Mouse (Mus musculus): ENCODE measurements at regions not wholly inside any gene's neighbourhood (a gene's known extent, or its start where the extent isn't known, plus 50 kb on each side); places are given as distances from the start of the nearest gene placed in this dataset.
"Not testable (repeated sequence)": the region's sequence is repeated elsewhere in the genome, so short reads cannot be mapped to it uniquely, and the experiment has no call there.

- no peak for DNase-seq (ENCODE audit: low read depth)
Measured at GRCm38 (mm10) chr13:28840142-28840541, 113.4 kb downstream of the Sox4 start.

GRCm38 (mm10) chr13:28839084-28839483, 114.4 kb downstream of the Sox4 start:
- DNase-seq (ENCODE audit: low read depth) = peak; percentile 35

- DNase-seq (ENCODE audit: low read depth) = no peak
Measured at GRCm38 (mm10) chr13:28838216-28838615, 115.3 kb downstream of the Sox4 start.

DNA sequence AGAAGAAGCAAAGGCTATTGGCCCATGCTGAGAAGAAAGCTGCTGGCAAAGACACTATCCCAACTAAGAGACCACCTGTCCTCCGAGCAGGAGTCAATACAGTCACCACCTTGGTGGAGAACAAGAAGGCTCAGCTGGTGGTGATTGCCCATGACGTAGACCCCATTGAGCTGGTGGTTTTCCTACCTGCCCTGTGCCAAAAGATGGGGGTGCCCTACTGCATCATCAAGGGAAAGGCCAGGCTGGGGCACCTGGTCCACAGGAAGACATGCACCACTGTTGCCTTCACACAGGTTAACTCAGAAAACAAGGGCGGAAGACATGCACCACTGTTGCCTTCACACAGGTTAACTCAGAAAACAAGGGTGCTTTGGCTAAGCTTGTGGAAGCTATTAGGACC, 116.3 kb downstream of the Sox4 start:
- DNase-seq (ENCODE audit: low read depth) = not testable (repeated sequence)

DNA sequence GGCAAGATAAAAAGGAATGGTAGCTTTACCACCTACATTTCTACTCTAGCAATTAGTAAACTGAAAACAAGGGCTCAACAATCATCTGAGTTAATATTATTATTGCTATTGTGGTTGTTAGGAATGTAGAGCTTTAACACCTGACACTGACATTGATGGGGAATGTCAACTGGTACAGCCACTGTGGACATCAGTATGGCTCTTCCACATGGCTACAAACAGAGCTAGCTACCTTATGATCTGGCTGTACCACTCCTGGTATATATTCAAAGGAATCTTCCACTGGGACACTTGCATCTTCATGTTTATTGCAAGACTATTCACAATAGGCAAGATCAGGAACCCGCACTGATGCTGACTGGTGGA, 119.8 kb downstream of the Sox4 start:
- no peak for DNase-seq (ENCODE audit: low read depth)

DNA sequence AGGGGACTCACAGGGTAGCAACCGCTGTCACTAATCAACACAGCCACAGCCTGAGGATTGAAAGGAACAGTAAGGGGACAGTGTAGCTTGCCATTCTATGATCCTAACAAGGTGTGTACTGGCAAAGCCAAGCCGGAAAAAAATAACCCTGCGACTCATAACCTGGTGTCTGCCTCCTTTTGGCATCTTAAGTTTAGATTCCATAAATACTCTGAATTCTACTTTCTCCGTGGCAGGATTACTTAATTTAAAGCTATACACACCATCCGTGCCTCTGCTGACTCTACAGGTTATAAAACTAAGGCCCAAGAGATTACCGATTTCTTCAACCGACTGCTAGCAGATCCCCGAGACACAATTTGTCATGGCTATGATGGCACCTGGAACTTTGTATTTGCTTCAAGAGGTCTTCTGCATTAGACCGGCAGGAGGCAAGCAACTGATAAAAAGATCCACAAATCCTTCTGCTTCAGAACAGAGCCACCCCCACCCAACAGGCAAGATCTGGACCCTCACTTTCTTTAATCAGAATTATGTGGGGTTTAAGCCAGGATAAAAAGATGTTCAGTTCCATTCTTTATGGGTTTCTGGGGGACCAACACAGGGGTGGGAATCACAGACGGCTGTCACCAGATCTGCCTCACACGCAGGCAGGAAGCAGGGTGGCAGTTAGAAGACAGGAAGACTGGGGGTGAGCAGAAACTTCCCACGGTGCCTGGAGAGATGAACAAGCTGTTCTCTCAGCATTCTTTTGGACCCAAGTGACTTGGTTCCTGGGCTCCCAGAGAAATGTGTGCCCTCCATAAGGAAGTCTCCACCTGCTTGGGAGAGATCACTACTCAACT, 120.4 kb downstream of the Sox4 start:
- no peak for DNase-seq (ENCODE audit: low read depth)

DNA sequence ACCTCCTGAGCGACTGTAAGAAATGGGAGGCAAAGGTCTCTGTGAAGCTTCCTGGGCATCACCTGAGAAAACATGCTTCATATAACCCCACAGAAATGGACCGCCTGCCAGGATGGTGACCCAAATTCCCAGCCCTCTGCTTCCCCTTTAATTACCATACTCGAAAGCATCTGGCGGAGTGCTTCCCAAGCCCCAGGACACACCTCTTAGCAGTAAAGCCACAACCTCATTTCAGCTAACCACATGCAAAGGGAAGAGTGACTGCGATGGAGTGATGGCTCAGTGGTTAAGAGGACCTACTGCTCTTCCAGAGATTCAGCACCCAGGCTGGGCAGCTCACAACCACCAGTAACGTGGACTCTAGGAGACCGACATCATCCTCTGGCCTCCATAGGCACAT, 127.2 kb downstream of the Sox4 start:
- no peak for DNase-seq (ENCODE audit: low read depth)

- DNase-seq (ENCODE audit: low read depth) = no peak
Measured at GRCm38 (mm10) chr13:28823985-28824384, 129.5 kb downstream of the Sox4 start.

DNA sequence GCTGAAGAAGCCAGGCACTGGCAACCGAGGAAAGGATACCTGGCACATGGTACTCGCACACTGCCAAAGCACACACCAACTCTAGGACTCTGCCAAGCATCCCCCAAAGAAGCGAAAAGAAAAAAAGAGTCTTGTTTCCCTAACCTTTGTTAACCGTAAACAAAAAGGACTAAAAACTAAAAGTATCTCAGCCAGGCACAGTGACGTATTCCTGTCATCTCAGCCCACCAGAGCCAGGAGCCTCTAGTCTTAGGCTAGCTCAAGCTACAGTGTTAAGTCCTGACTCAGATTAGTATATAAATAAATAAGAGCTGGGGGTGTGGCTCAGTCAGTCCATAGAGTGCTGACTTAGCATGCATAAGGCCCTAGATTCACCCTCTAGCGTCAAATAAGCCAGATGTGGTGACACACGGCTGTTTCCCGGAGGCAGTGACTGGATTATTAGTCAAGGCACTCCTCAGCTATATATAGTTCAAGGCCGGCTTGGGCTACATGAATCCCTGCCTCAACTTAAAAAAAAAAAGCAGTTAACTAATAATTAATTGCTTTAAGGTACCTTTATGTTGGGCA, 130.1 kb downstream of the Sox4 start:
- DNase-seq (ENCODE audit: low read depth) = no peak

- no peak for DNase-seq (ENCODE audit: low read depth)
Measured at GRCm38 (mm10) chr13:28820868-28821533, 132.5 kb downstream of the Sox4 start.

DNA sequence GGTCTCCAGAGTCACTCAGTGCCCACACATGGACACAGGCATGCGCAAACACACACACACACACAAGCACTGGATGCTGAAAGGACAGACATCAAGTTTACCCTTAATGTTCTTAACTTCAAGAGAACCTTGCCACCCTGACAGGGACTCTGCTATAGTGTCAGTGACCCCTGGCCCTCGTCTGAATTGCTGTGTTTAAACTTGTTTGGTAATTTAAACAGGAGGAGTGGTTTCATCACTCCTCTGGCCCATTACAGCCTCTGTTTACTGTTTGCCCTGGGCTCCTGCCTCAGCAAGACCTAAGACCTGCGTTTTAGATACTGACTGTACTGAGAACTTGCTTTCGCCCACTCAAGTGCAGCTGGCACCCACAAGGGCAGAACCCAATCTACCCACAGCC, 139.4 kb downstream of the Sox4 start:
- DNase-seq (ENCODE audit: low read depth) = no peak

- DNase-seq (ENCODE audit: low read depth) = no peak
Measured at GRCm38 (mm10) chr13:28811667-28812575, 141.6 kb downstream of the Sox4 start.

DNA sequence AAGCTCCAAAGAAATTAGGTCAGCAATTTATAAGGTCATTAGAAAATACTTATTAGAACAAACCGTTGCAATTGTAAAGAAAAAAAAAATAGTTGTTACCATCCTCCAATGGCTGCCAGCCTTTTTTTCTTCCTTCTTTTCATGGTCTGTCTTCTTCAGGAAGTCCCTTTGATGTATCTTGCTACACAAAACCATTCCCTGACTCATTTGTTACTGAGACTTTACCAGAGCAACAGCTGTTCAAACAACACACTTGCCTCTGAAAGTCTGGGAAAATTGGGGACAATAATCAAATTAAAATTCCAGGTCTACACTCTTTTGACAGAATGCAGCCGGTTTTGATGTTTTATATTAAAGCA, 142.5 kb downstream of the Sox4 start:
- no peak for DNase-seq (ENCODE audit: low read depth)

DNA sequence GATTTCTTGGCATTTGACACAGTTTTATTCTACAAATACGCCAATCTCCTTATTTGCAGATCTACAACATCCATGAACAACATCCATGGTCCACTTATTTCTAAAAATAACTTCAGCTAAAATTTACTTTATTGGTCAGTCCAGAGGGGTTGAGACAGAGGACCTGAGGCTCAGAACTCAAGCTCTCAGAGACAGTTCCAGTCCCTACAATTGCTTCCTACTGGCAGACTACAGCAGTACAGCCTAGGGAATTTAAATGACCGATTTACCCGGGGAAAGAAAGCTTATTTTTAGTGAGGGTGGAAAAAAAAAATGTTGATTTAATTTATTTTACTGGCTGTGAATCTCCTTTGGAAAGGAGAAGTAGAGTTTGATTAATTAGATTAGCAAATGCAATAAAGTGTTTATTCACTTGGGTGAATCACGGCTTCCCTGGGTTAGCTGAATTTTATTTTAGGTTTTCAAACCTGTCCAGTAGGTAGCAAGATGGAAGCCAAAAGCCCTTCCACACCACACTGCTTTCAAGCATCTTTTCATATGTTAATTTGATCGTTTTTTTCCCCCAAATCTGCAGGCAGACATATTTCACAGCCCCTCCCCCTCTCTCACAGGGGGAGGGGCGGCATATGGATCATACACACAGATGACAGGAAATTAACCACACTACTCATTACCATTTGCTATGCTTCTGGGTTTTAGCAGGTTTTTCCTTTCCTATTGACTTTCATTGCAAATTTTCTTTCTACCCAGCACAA, 143.0 kb downstream of the Sox4 start:
- no peak for DNase-seq (ENCODE audit: low read depth)

GRCm38 (mm10) chr13:28805302-28805701, 148.2 kb downstream of the Sox4 start:
- no peak for DNase-seq (ENCODE audit: low read depth)

- no peak for DNase-seq (ENCODE audit: low read depth)
Measured at GRCm38 (mm10) chr13:28801210-28801954, 152.1 kb downstream of the Sox4 start.

DNA sequence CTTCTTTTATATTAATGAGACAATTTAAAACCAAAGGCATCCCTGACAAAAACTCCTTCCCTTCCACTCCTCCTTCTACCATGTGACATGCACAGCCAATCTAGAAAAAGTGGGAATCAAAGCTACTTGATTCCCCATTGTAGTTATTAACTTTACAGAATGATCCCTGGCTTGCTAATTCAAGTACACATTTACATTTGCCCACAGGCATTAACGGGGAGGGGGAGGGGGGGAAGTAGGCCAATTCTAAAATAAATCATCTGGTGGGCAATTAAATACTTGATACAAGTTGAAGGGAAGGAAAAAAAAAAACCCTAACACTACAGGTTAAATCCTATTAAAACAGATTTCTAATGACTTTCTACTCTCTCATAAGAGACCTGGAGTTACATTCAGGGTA, 152.8 kb downstream of the Sox4 start:
- DNase-seq (ENCODE audit: low read depth) = no peak

- DNase-seq (ENCODE audit: low read depth) = no peak
Measured at GRCm38 (mm10) chr13:28799474-28799873, 154.0 kb downstream of the Sox4 start.

GRCm38 (mm10) chr13:28797617-28798475, 155.7 kb downstream of the Sox4 start:
- no peak for DNase-seq (ENCODE audit: low read depth)

DNA sequence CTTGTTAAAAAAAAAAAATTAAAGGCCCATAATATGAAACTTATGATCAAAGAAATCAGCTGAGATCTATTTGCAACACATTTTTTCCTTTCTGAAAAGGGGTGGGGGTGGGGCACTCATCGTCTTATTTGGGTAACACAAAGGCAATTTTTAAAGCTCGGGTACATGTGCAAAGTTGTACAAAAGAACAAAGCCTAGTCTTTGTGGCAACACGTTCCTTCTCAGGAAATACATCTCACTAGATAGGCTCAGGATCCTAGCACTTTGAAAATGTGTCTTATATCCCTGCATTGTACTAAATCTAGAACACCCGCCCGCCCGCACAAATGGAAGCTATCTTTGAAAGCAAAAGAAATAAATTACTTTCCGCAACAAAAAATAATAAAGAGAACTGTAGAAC, 158.2 kb downstream of the Sox4 start:
- no peak for DNase-seq (ENCODE audit: low read depth)

Measured in c-Kit-positive CD71-negative TER-119-negative erythroid progenitor cells, embryonic 14.5 days (primary cell).